Mouse (Mus musculus): ENCODE results near the gene Acot5. TPM values are rescaled to one million over a fixed set of nuclear protein-coding genes. Genes with fewer than 3 reads are reported as not detected.
A peak's percentile ranks its signal among the peaks of the same experiment; 100 is the strongest.
"Not testable (repeated sequence)": the region's sequence is repeated elsewhere in the genome, so short reads cannot be mapped to it uniquely, and the experiment has no call there.

Acot5 gene
- total RNA-seq, 2 experiments from 2014 or later: not detected

DNA sequence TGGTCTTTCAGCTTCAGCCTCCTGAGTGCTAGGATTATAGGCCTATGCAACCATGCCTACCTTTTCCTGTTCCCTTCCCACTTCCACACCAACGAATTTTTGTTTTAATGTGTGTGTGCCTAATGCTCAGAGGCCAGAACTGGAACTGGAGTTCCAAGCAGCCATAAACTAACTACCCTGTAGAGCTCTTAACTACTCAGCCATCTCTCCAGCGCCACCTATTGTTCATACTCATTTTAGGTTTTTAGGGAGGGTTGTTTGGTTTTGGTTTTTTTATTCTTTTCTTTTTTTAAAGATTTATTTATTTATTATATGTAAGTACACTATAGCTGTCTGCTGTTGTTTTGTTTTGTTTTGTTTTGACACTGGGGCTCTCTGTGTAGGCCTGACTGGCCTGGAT is 8.2 kb upstream of the Acot5 start:
- ATAC-seq (replicated peaks; ENCODE audit: poor library complexity): peak; percentile 84

- ATAC-seq (replicated peaks; ENCODE audit: poor library complexity): no peak
Observed at GRCm38 (mm10) chr12:84062336-84062735, 6.8 kb upstream of the Acot5 start.

- ATAC-seq (replicated peaks; ENCODE audit: poor library complexity): peak; percentile 52; the same call in 1 of the 2 replicates
Observed at GRCm38 (mm10) chr12:84063228-84063627, 5.9 kb upstream of the Acot5 start.

DNA sequence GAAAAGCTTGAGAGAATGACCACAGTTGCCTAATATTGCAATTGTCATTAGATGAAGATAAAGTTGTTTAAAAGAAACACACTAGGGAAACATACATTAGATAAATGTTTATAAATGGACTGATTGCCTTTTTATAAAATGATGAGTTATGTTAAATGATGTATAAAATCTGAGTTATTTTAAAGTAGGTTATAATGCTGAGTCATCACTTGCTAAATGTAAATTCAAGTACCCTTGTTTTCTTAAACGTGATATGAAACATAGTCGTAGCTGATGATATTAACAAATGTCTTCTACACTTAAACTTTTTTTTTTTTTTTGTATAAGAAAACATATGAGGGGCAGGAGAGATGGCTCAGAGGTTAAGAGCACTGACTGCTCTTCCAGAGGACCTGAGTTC is 5.3 kb upstream of the Acot5 start:
- no peak for ATAC-seq (replicated peaks; ENCODE audit: poor library complexity)

GRCm38 (mm10) chr12:84064621-84065020 is 4.5 kb upstream of the Acot5 start:
- ATAC-seq (replicated peaks; ENCODE audit: poor library complexity): no peak

- no peak for ATAC-seq (replicated peaks; ENCODE audit: poor library complexity)
Observed at GRCm38 (mm10) chr12:84067752-84068151, 1.4 kb upstream of the Acot5 start.

GRCm38 (mm10) chr12:84068296-84068695 is 829 bp upstream of the Acot5 start:
- ATAC-seq (replicated peaks; ENCODE audit: poor library complexity): no peak

GRCm38 (mm10) chr12:84069582-84069981 is 457 bp downstream of the Acot5 start:
- not testable (repeated sequence) for ATAC-seq (replicated peaks; ENCODE audit: poor library complexity)

DNA sequence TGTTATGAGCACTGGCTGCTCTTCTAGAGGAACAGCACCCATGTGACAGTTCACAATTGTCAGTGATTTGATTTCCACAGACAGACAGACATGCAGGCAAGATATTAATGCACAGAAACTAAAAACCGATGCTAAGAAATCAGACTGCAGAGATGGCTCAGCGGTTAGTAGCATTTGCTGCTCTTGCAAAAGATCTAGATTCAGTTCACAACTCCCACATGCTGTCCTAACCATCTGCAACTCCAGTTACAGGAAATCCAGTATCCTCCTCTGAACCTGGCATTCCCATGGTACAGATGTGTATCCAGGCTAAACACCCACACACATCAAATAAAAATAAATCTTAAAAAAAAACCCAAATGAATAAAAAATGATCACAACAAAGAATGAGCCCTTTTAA is 2.6 kb downstream of the Acot5 start:
- no peak for ATAC-seq (replicated peaks; ENCODE audit: poor library complexity)

GRCm38 (mm10) chr12:84077371-84077990 is 8.4 kb downstream of the Acot5 start:
- ATAC-seq (replicated peaks; ENCODE audit: poor library complexity): peak; percentile 72

GRCm38 (mm10) chr12:84083842-84084241 is 14.7 kb downstream of the Acot5 start:
- ATAC-seq (replicated peaks; ENCODE audit: poor library complexity): no peak

DNA sequence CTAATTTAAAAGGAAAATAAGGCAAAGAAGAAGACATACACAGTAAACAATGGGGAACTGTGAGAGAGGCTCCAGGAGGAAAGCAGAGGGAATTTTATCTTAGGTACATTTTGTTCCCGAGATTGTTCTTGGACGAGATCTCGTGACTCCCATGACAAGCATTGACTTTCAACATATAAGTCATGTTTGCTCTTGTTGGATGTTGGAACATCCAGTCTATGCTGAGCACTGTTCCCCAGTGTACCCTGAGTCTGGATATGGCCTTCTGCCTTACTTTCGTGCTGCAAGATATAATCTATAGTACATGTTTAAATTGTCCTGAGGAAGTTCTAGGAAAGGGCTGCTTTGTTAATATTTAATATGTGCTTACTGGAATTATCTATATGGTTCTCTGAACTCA is 15.5 kb downstream of the Acot5 start:
- no peak for ATAC-seq (replicated peaks; ENCODE audit: poor library complexity)

- not testable (repeated sequence) for ATAC-seq (replicated peaks; ENCODE audit: poor library complexity)
Observed at GRCm38 (mm10) chr12:84094666-84095065, 25.5 kb downstream of the Acot5 start.

DNA sequence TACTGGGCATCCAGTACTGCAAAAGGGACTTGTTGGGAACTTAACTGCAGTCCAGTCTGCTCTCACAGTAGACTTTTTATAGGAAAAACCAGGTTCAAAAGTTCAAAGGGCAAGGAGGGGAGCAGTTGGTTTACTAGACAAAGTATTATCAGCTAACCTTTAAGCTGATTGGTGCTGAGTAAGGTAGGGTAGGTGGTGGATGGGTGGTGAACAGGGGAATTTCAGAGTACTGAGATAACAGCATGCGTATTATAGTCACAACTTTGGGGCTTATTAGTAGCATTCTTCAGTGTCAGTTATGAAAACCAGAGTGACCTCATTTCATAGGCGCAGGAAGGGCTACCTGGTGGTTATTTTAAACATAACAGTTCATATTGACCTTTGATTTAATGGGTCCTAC is 30.5 kb downstream of the Acot5 start:
- ATAC-seq (replicated peaks; ENCODE audit: poor library complexity): no peak

GRCm38 (mm10) chr12:84100071-84100470 is 30.9 kb downstream of the Acot5 start:
- no peak for ATAC-seq (replicated peaks; ENCODE audit: poor library complexity)

GRCm38 (mm10) chr12:84100604-84101492 is 31.7 kb downstream of the Acot5 start, which contains the start of gene Acot6:
TSS of gene Acot6 (plus strand) at chr12:84100654.
- peak; percentile 83 for ATAC-seq (replicated peaks; ENCODE audit: poor library complexity)

DNA sequence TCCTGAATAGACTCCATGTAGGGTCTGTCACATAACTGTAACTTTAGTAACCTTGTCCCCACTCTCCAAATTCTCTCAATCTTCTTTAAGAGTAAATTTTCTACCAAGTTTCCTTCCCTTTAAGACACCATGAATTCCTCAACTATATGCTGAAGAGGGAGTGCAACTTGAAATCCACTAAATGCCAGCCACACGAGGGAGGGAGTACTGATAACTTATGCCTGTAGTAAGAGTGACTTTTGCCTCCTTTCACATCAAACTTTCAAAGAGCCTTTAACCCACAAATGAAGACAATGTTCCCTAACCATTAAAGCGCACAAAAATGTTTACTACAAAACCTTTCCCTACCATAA is 32.3 kb downstream of the Acot5 start:
- ATAC-seq (replicated peaks; ENCODE audit: poor library complexity): no peak

GRCm38 (mm10) chr12:84107012-84107411 is 37.9 kb downstream of the Acot5 start:
- no peak for ATAC-seq (replicated peaks; ENCODE audit: poor library complexity)

DNA sequence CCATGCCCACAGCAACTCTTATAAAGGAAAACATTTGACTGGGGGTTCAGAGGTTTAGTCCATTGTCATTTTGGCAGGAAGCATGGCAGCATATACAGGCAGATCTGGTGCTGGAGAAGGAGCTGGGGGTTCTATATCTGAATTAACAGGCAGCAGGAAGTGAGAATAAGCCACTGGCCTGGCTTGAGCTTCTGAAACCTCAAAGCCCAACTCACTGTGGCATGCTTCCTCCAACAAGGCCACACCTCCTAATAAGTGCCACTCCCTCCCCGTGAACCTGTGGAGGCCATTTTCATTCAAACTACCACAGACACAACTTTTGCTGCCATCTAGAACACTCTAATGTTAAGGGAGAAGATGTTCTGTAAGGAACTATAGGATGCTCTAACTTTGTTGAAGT is 38.6 kb downstream of the Acot5 start:
- peak; percentile 44 for ATAC-seq (replicated peaks; ENCODE audit: poor library complexity)

DNA sequence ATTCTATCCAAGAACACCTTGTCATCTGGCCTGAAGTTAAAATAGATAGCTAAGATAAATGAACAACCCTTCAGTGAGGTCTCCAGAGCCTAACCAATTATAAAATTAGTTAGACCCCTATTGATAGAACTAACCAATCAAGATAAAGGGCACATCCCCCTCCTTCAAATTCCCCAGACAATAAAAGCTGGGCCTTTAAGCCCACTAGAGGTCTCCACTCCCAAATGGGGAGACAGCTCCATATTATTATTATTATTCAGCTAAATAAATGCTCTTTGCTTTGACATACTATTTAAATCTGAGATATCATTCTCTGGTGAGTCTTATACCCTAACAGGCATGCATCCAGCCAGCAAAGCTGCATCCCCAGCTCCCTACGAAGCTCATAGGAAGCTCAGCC is 40.8 kb downstream of the Acot5 start:
- no peak for ATAC-seq (replicated peaks; ENCODE audit: poor library complexity)

- no peak for ATAC-seq (replicated peaks; ENCODE audit: poor library complexity)
Observed at GRCm38 (mm10) chr12:84110814-84111213, 41.7 kb downstream of the Acot5 start.

DNA sequence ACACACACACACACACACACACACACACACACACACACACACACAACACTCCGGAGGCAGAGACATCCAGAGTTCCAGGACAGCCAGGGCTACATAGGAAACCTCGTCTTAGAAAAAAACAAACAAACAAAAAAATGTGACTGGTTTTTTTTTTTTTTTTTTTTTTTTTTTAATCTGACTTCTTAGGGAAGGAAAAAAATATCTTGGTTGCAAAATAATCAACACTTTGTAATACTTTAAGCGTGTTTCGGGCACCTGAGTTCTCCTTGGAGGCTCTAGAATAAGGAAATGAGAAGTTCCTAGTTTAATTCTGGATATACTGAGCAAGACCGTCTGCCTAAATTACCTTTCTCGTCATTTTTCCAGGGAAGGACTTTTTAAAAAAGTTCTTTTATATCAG is 44.6 kb downstream of the Acot5 start:
- no peak for ATAC-seq (replicated peaks; ENCODE audit: poor library complexity)
